Mouse (Mus musculus) bone marrow macrophage, adult 2 months (primary cell): Measurements from ENCODE around the gene Rnf114.

Experiments
- CTCF ChIP-seq: IDR thresholded peaks from 2 replicates; pipeline ENCODE4 v1.5.1; 2012; ENCODE audit warnings: low read depth, mild to moderate bottlenecking, low read length, moderate library complexity
- POLR2A ChIP-seq: IDR thresholded peaks from 2 replicates; pipeline ENCODE4 v1.6.1; 2012; ENCODE audit warnings: mild to moderate bottlenecking, low read depth, low read length, borderline replicate concordance

GRCm38 (mm10) chr2:167459071-167459865 is 33.2 kb upstream of the Rnf114 start:
- TF ChIP-seq POLR2A (no peak), CTCF (no peak)
